Mouse (Mus musculus) cerebellum, adult 2 months (tissue): Measurements from ENCODE around the gene Hes5.

ENCODE experiments used
- CTCF ChIP-seq: fragments of 200-500 bp; IDR thresholded peaks from 2 replicates; pipeline ENCODE4 v1.5.1; 2011; ENCODE audit warnings: low read depth, mild to moderate bottlenecking, control low read depth, low read length, moderate library complexity, borderline replicate concordance; ENCODE audit not compliant: insufficient read depth
- POLR2A ChIP-seq: fragments of 200-500 bp; IDR thresholded peaks from 2 replicates; pipeline ENCODE4 v1.6.1; 2011; ENCODE audit warnings: low read length, control low read depth, borderline replicate concordance; ENCODE audit not compliant: insufficient read depth

- no peak for TF ChIP-seq CTCF
- TF ChIP-seq POLR2A = no peak
Observed at GRCm38 (mm10) chr4:155008075-155008474, 47.4 kb downstream of the Hes5 start.
